Comparison of ENCODE assay signal across 8 mouse cellular contexts in genomic region chrX:9272460-9273361, GRCm38 (mm10). TPM values are rescaled to one million over a fixed set of nuclear protein-coding genes. Genes with fewer than 3 reads are reported as not detected.
A peak's percentile ranks its signal among the peaks of the same experiment; 100 is the strongest.
DNase-seq lines count a peak whose midpoint lies in the region; ATAC-seq and TF ChIP-seq lines count a peak whose summit lies in the region.

Gene Xk, plus strand, starts transcription at chrX:9272756.

- peak within 1 kb of the TSS; percentile 56; the same call in 1 of the 2 replicates for H3K4me2 ChIP-seq in CH12.LX (ENCODE audit: insufficient read depth, low read depth, poor library complexity, severe bottlenecking)
- peak within 1 kb of the TSS; percentile 54 for H3K4me2 ChIP-seq in forebrain, embryonic 12.5 days
- H3K4me2 ChIP-seq in heart, postnatal 0 days (ENCODE audit: low read depth, low read length): peak within 1 kb of the TSS; percentile 61
- peak within 1 kb of the TSS; percentile 41 for H3K4me2 ChIP-seq in neural tube, embryonic 14.5 days (ENCODE audit: low read depth, low read length)

- peak within 1 kb of the TSS in 2 of 3 experiments; percentile 36 to 73 for H3K4me3 ChIP-seq in CH12.LX (replicated peaks in 1 of 3; ENCODE audit: low read depth in 2 of 3, low read length in 2 of 3, poor library complexity in 1 of 3)
- peak within 1 kb of the TSS; percentile 57 for H3K4me3 ChIP-seq in forebrain, embryonic 12.5 days (replicated peaks)
- peak within 1 kb of the TSS; percentile 68 for H3K4me3 ChIP-seq in heart, postnatal 0 days (ENCODE audit: low read depth, low read length)
- H3K4me3 ChIP-seq in neural tube, embryonic 14.5 days (ENCODE audit: low read depth, low read length): peak within 1 kb of the TSS; percentile 53
- peak within 1 kb of the TSS; percentile 86 for H3K4me3 ChIP-seq in testis, adult 2 months (ENCODE audit: control insufficient read depth, low read depth, low read length)

- TF ChIP-seq CTCF in CH12.LX (conservative IDR thresholded peaks at IDR 0.05 in 1 of 2, IDR thresholded peaks at IDR 0.05 in 1 of 2; ENCODE audit: low read depth in 2 of 2, low read length in 2 of 2): no peak
- TF ChIP-seq CTCF in heart, postnatal 0 days (IDR thresholded peaks at IDR 0.05; ENCODE audit: low read depth): no peak
- TF ChIP-seq CTCF in testis, adult 2 months (IDR thresholded peaks at IDR 0.05; ENCODE audit: control insufficient read depth, insufficient read depth, insufficient replicate concordance, low read depth, low read length): no peak

- in situ Hi-C loops in CH12.LX (cut with MboI; ENCODE audit: low pct_ligation_motif_present, low pct_unique_long_range_greater_than_20kb, low sequenced_read_pairs): no loop called here

- H3K27ac ChIP-seq in CH12.LX (ENCODE audit: insufficient read depth, low read depth): 0 out of 2 replicates have a peak within 1 kb of the TSS, but pooled peaks have one; percentile 11
- H3K27ac ChIP-seq in forebrain, embryonic 12.5 days: no peak within 1 kb of the TSS
- H3K27ac ChIP-seq in heart, postnatal 0 days (ENCODE audit: low read depth): peak within 1 kb of the TSS; percentile 81
- H3K27ac ChIP-seq in neural tube, embryonic 14.5 days (ENCODE audit: low read depth, low read length): peak within 1 kb of the TSS; percentile 44; the same call in 1 of the 2 replicates
- H3K27ac ChIP-seq in testis, adult 2 months (ENCODE audit: control insufficient read depth, insufficient read depth, low read depth, low read length): peak within 1 kb of the TSS; percentile 97

- H3K4me1 ChIP-seq in CH12.LX (ENCODE audit: control insufficient read depth in 1 of 2, insufficient read depth in 2 of 2): no peaks in the 10 kb centered on the region
- no peaks in the 10 kb centered on the region for H3K4me1 ChIP-seq in forebrain, embryonic 12.5 days
- no peaks in the 10 kb centered on the region for H3K4me1 ChIP-seq in heart, postnatal 0 days (ENCODE audit: control insufficient read depth, insufficient read depth)
- H3K4me1 ChIP-seq in neural tube, embryonic 14.5 days (ENCODE audit: control insufficient read depth, insufficient read depth, low read length): no peaks in the 10 kb centered on the region
- H3K4me1 ChIP-seq in testis, adult 2 months (ENCODE audit: control insufficient read depth, insufficient read depth, low read length): no peaks in the 10 kb centered on the region

- DNase-seq in CH12.LX (ENCODE audit: extremely low read depth): no peak
- DNase-seq in c-Kit-negative CD71-positive TER-119-positive erythroid progenitor cells, embryonic 14.5 days (ENCODE audit: low read depth, low spot score): peak; percentile 56
- no peak for DNase-seq in heart, postnatal 0 days (ENCODE audit: low spot score)
- peak; percentile 42 to 66 for DNase-seq in kidney, postnatal 36 days
- peak; percentile 27 to 56 for DNase-seq in lung, adult 18-20 months

- no peaks in the 10 kb centered on the region for H3K79me2 ChIP-seq in CH12.LX (replicated peaks; ENCODE audit: control insufficient read depth, extremely low read depth, insufficient read depth, poor library complexity, severe bottlenecking)

- dilution Hi-C loops in CH12.LX (cut with MboI; ENCODE audit: extremely low pct_ligation_motif_present, extremely low pct_unique_long_range_greater_than_20kb, low sequenced_read_pairs): no loop called here

- 0 out of 2 replicates have a peak, but pooled peaks have one; percentile 30 for TF ChIP-seq POLR2A in CH12.LX (IDR thresholded peaks at IDR 0.05; ENCODE audit: low read depth, low read length)
- peak; percentile 13; the same call in 1 of the 2 replicates for TF ChIP-seq POLR2A in testis, adult 2 months (IDR thresholded peaks at IDR 0.05; ENCODE audit: control insufficient read depth, low read depth, low read length)

- peaks cover 4% of the 10 kb centered on the region for H3K9me3 ChIP-seq in CH12.LX (replicated peaks; ENCODE audit: low read length)
- H3K9me3 ChIP-seq in forebrain, embryonic 12.5 days: no peaks in the 10 kb centered on the region
- no peaks in the 10 kb centered on the region for H3K9me3 ChIP-seq in heart, postnatal 0 days (replicated peaks; ENCODE audit: control insufficient read depth, low read length)
- H3K9me3 ChIP-seq in neural tube, embryonic 14.5 days (ENCODE audit: control insufficient read depth, low read length): no peaks in the 10 kb centered on the region

- H3K9ac ChIP-seq in CH12.LX (ENCODE audit: insufficient read depth, low read depth): peak within 1 kb of the TSS; percentile 63
- peak within 1 kb of the TSS; percentile 61 for H3K9ac ChIP-seq in forebrain, embryonic 12.5 days
- peak within 1 kb of the TSS; percentile 56 for H3K9ac ChIP-seq in heart, postnatal 0 days (replicated peaks; ENCODE audit: low read depth, low read length)
- peak within 1 kb of the TSS; percentile 59 for H3K9ac ChIP-seq in neural tube, embryonic 14.5 days (replicated peaks; ENCODE audit: low read depth, low read length)

- no peak for TF ChIP-seq EP300 in CH12.LX (IDR thresholded peaks at IDR 0.05; ENCODE audit: low read length)
- TF ChIP-seq EP300 in heart, postnatal 0 days (IDR thresholded peaks at IDR 0.05; ENCODE audit: low read depth): no peak

- peak; percentile 90 for ATAC-seq in forebrain, embryonic 12.5 days (ENCODE audit: low FRiP score)
- ATAC-seq in heart, postnatal 0 days (ENCODE audit: insufficient read depth, low read depth): peak; percentile 87
- ATAC-seq in neural tube, embryonic 14.5 days (ENCODE audit: low read depth): peak; percentile 94

- TF ChIP-seq RAD21 in CH12.LX (IDR thresholded peaks at IDR 0.05; ENCODE audit: low read depth, low read length): no peak

- 12% methylated on average over 40 of the region's 94 CpGs for WGBS in forebrain, embryonic 12.5 days
- 9% methylated on average over 21 of the region's 94 CpGs for WGBS in heart, postnatal 0 days
- 18% methylated on average over 53 of the region's 94 CpGs for WGBS in neural tube, embryonic 14.5 days

- H3K27me3 ChIP-seq in CH12.LX (replicated peaks): no peaks in the 10 kb centered on the region
- H3K27me3 ChIP-seq in forebrain, embryonic 12.5 days: no peaks in the 10 kb centered on the region
- H3K27me3 ChIP-seq in heart, postnatal 0 days (ENCODE audit: control insufficient read depth, insufficient read depth, low read length): no peaks in the 10 kb centered on the region
- H3K27me3 ChIP-seq in neural tube, embryonic 14.5 days (ENCODE audit: control insufficient read depth, insufficient read depth, low read length): no peaks in the 10 kb centered on the region
- no peaks in the 10 kb centered on the region for H3K27me3 ChIP-seq in testis, adult 2 months (ENCODE audit: control insufficient read depth, insufficient read depth, low read length)

- H3K36me3 ChIP-seq in CH12.LX (replicated peaks in 1 of 2; ENCODE audit: control insufficient read depth in 1 of 2, insufficient read depth in 1 of 2, low read length in 1 of 2): no peaks in the 10 kb centered on the region
- no peaks in the 10 kb centered on the region for H3K36me3 ChIP-seq in forebrain, embryonic 12.5 days (replicated peaks)
- H3K36me3 ChIP-seq in heart, postnatal 0 days (replicated peaks; ENCODE audit: control insufficient read depth, insufficient read depth, low read length): no peaks in the 10 kb centered on the region
- H3K36me3 ChIP-seq in neural tube, embryonic 14.5 days (ENCODE audit: control insufficient read depth, insufficient read depth, low read length): no peaks in the 10 kb centered on the region
- H3K36me3 ChIP-seq in testis, adult 2 months (ENCODE audit: control insufficient read depth, insufficient read depth, low read length): no peaks in the 10 kb centered on the region

TF ChIP-seq in CH12.LX, 34 proteins besides CTCF, POLR2A, EP300 and RAD21:
- TF ChIP-seq NRF1 (IDR thresholded peaks at IDR 0.05; ENCODE audit: low read depth, low read length) (peak; percentile 80), USF1 (IDR thresholded peaks at IDR 0.05; ENCODE audit: low read depth, low read length) (no peak), TCF12 (IDR thresholded peaks at IDR 0.05; ENCODE audit: low read depth, low read length) (peak; percentile 19; the same call in 1 of the 2 replicates)

RNA-seq across cellular contexts. Expression of gene Xk, which starts in this region (rescaled TPM):
- total RNA-seq in CH12.LX (2012; rRNA removed): 0.68 and 0.88 TPM in 2 replicates
- 0.05 and 0.08 TPM in 2 replicates for total RNA-seq in CH12.LX (2014; rRNA removed)
- 0.35 and 0.44 TPM in 2 replicates for polyA plus RNA-seq in CH12.LX (2012; ENCODE audit: insufficient read length, low read depth)
- polyA plus RNA-seq in forebrain, embryonic 12.5 days (2016; fragmentation: Nextera tagmentation; extraction: Ambion mirVana): 3.9 and 4.2 TPM in 2 replicates
- 4.0 and 5.6 TPM in 2 replicates for total RNA-seq in heart, postnatal 0 days (2014; rRNA removed; ENCODE audit: low replicate concordance)
- 1.6 and 1.8 TPM in 2 replicates for polyA plus RNA-seq in heart, postnatal 0 days (2015; fragmentation: Nextera tagmentation; extraction: Ambion mirVana)
- polyA plus RNA-seq in neural tube, embryonic 14.5 days (2014; fragmentation: Nextera tagmentation; extraction: Ambion mirVana): 7.3 TPM in 2 replicates
- polyA plus RNA-seq in testis, adult 2 months (2012; rRNA removed): 4.7 and 5.6 TPM in 2 replicates

Comparison
In these comparisons a context has a peak if more than half of its experiments do, and no peak if none do; other contexts are left out.
1. DNase-seq: peak in c-Kit-negative CD71-positive TER-119-positive erythroid progenitor cells, embryonic 14.5 days (single experiment), kidney, postnatal 36 days (2 of 2) and lung, adult 18-20 months (2 of 2); none in CH12.LX (single experiment) and heart, postnatal 0 days (single experiment).
2. Peak in every context shown above with its lines, with median percentiles within 50 percentile points of each other: H3K4me2 ChIP-seq, H3K4me3 ChIP-seq, H3K9ac ChIP-seq and ATAC-seq.